Mouse (Mus musculus) olfactory bulb, adult 2 months (tissue): Measurements from ENCODE around the gene Upp2. TPM values are rescaled to one million over a fixed set of nuclear protein-coding genes. Genes with fewer than 3 reads are reported as not detected.
A peak's percentile ranks its signal among the peaks of the same experiment; 100 is the strongest.

ENCODE experiments used
- H3K27ac ChIP-seq: fragments of 200-500 bp; 2 replicates; pipeline ENCODE4 v1.5.1; 2012; ENCODE audit warnings: low read depth, low read length; ENCODE audit not compliant: insufficient read depth
- H3K4me1 ChIP-seq: fragments of 200-500 bp; 2 replicates; pipeline ENCODE4 v1.6.1; 2012; ENCODE audit warnings: low read length; ENCODE audit not compliant: control insufficient read depth, insufficient read depth
- H3K4me3 ChIP-seq: fragments of 200-500 bp; 2 replicates; pipeline ENCODE4 v1.5.1; 2012; ENCODE audit warnings: mild to moderate bottlenecking, low read depth, low read length, moderate library complexity; ENCODE audit not compliant: insufficient read depth
- CTCF ChIP-seq: fragments of 200-500 bp; IDR thresholded peaks from 2 replicates; pipeline ENCODE4 v1.5.1; 2012; ENCODE audit warnings: low read depth, mild to moderate bottlenecking, low read length, moderate library complexity; ENCODE audit not compliant: insufficient read depth
- POLR2A ChIP-seq: fragments of 200-500 bp; IDR thresholded peaks from 2 replicates; pipeline ENCODE4 v1.6.1; 2012; ENCODE audit warnings: mild to moderate bottlenecking, low read depth, low read length, moderate library complexity; ENCODE audit not compliant: insufficient read depth
- WGBS: fragments of 180-500 bp; shearing (Covaris S2); methylation state at CpG from one replicate; pipeline ENCODE4 v1.1.7; 2018; 5-methylcytosine and 5-hydroxymethylcytosine counted together
- polyA plus RNA-seq: library from polyadenylated mRNA; stranded (reverse); fragments of >200 nt; gene quantifications from 2 replicates; pipeline ENCODE4 v1.2.4, GENCODE M21; 2012; ENCODE audit warnings: low replicate concordance; ENCODE audit not compliant: missing spikeins, insufficient read depth, insufficient read length

The Upp2 gene
- polyA plus RNA-seq, 1 experiment: not detected

DNA sequence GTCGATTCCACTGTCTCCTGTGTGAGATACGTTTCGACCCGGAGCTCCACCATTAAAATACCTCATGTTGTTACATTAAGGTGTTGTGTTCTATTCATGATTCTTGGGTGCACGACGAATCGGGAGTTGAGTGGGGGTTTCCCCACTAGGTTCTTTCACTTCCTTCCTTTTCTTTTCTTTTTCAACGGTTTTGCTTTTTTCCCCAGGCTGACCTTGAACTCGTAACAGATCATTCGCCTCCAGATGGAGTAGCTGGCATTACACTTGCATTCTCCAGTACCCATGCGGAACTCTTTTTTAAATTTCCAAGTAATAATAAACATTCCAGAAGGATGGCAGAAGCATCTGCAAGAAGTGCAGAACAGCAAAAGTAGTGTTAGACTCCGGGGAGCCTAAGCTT lies 58.1 kb downstream of the Upp2 start:
- H3K4me1 ChIP-seq: no peaks in the 10 kb centered on the region
- 84% methylated on average over 12 of the region's 12 CpGs for WGBS
- H3K27ac ChIP-seq: no peak overlapping the region
- TF ChIP-seq POLR2A (no peak), CTCF (no peak)
- H3K4me3 ChIP-seq: no peak overlapping the region

DNA sequence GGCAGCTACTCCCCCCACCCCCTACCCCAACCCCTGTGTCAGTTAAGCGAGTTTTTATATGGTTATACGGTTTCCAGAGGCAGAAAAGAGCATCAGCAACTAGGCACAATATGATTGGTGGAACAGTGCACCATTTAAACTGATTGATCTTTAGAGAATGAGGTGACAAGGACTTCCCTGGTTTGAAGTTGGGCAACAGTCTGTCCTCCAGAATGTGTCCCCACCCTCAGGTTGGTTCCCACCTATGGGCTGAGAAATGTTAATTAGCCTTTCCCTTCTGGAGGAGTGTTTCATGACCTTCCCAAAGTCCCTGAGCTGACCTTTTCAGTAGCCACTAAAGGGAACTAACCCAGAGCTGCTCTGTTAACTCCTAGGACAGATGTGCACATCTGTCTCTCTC lies 58.6 kb downstream of the Upp2 start:
- WGBS: 85% methylated on average over 2 of the region's 2 CpGs
- Histone ChIP-seq H3K4me3 (no peak overlapping the region), H3K4me1 (no peaks in the 10 kb centered on the region), H3K27ac (no peak overlapping the region)
- TF ChIP-seq CTCF: no peak
- no peak for TF ChIP-seq POLR2A

GRCm38 (mm10) chr2:58626136-58626769 lies 59.2 kb downstream of the Upp2 start:
- no peak overlapping the region for H3K4me3 ChIP-seq
- WGBS: 45% methylated on average over 8 of the region's 8 CpGs
- H3K4me1 ChIP-seq: no peaks in the 10 kb centered on the region
- TF ChIP-seq POLR2A (no peak), CTCF (no peak)
- H3K27ac ChIP-seq: no peak overlapping the region

DNA sequence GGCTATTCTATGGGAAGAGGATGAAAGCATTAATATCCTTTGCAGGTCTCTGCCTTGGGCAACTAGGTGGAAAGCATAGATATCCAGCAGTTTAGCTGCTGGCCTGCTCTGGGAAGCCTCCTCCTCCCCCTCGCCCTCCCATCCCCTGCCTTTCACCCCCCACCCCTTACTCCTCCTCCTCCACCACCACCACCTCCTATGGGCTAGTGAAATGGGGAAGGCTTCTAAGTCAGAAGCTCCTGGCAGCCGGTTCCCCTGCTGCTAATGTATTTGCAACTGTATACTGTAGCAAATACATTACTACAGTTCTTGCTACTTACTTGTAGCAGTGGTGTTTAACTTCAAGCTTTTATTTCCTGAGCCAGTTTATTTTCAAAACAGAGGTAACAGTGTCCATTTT lies 60.9 kb downstream of the Upp2 start:
- Histone ChIP-seq H3K4me1 (no peaks in the 10 kb centered on the region), H3K4me3 (no peak overlapping the region), H3K27ac (no peak overlapping the region)
- TF ChIP-seq POLR2A (no peak), CTCF (no peak)
- 82% methylated on average over 2 of the region's 2 CpGs for WGBS

GRCm38 (mm10) chr2:58628993-58629392 lies 61.9 kb downstream of the Upp2 start:
- Histone ChIP-seq H3K4me1 (no peaks in the 10 kb centered on the region), H3K27ac (no peak overlapping the region), H3K4me3 (no peak overlapping the region)
- WGBS: 71% methylated on average over 3 of the region's 3 CpGs
- TF ChIP-seq CTCF (no peak), POLR2A (no peak)

DNA sequence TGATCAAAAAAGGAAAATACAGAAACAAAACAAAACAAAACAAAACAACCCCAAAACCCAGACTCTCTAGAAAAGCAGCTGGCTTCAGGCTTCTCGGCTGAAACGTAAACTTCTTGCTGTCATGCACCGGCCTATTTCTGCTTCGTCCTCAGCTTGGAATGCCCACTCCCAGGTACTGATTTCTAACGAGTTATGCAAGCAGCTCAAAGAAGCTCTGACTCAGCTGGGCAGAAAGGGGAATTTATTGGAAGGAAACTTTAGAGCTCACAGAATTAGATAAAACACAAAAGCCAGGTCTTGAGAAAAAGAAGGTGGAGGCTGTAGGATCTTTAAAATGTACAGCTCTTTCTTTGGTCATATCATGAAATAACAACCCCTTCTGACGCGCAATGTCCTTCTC lies 62.3 kb downstream of the Upp2 start:
- WGBS: 57% methylated on average over 7 of the region's 7 CpGs
- no peak overlapping the region for H3K4me3 ChIP-seq
- no peaks in the 10 kb centered on the region for H3K4me1 ChIP-seq
- TF ChIP-seq POLR2A (no peak), CTCF (no peak)
- H3K27ac ChIP-seq: no peak overlapping the region

- WGBS: 95% methylated on average over 11 of the region's 11 CpGs
- Histone ChIP-seq H3K27ac (no peak overlapping the region), H3K4me1 (no peaks in the 10 kb centered on the region), H3K4me3 (no peak overlapping the region)
- TF ChIP-seq CTCF (no peak), POLR2A (no peak)
Observed at GRCm38 (mm10) chr2:58633791-58634190, 66.7 kb downstream of the Upp2 start.

DNA sequence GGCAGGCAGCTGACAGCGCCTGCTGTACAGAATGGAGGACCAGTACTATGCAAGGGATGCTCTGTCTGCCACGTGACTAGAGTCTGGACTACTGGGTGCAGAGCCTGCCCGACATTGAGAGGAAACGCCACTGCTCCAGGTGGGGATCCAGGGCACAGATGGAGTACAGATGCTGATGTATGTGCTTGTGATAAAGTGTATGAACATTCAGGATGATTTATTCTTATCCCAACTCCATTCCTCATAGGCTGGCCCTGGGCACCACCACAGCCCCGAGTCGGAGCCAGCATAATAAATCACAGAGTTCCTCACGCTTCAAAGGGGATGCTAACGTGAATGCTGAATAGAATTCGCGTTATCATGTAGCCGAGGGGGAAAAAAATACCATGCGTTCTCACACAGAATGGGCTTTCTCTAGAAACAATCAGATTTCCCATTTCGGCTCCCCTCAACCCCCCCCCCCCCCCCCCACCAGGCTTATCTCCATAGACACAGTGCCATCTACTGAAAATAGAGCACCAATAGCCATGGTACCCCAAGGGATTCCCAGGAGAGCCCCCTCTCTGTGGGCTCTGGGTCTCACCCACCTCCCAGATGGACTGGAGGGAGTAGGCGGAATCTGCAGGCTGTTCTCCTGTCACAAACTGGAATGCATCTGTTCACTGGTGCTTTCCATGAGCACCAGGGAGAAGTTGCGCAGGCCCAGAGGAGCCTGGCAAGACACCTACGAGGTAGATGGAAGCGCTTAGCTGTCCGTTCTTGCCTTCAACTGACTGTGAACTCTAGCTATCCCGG lies 74.9 kb downstream of the Upp2 start:
- WGBS: 44% methylated on average over 19 of the region's 19 CpGs
- Histone ChIP-seq H3K4me3 (no peak overlapping the region), H3K27ac (peak overlapping the region; percentile 36)

GRCm38 (mm10) chr2:58645667-58646066 lies 78.6 kb downstream of the Upp2 start:
- no peak for TF ChIP-seq POLR2A
- no peak for TF ChIP-seq CTCF
- no peak overlapping the region for H3K27ac ChIP-seq
- WGBS: 90% methylated on average over 6 of the region's 6 CpGs
- peaks cover 7% of the 10 kb centered on the region for H3K4me1 ChIP-seq
- no peak overlapping the region for H3K4me3 ChIP-seq

More for the DNA sequence above, 74.9 kb downstream of the Upp2 start:
- TF ChIP-seq POLR2A (no peak), CTCF (no peak)
- peaks cover 7% of the 10 kb centered on the region for H3K4me1 ChIP-seq

- TF ChIP-seq CTCF: no peak
- TF ChIP-seq POLR2A: no peak
- H3K27ac ChIP-seq: no peak overlapping the region
- 73% methylated on average over 6 of the region's 6 CpGs for WGBS
- H3K4me3 ChIP-seq: no peak overlapping the region
- H3K4me1 ChIP-seq: peaks cover under 1% of the 10 kb centered on the region; the same call in 1 of the 2 replicates
Observed at GRCm38 (mm10) chr2:58655169-58655568, 88.1 kb downstream of the Upp2 start.
